Mouse (Mus musculus): Measurements from ENCODE around the gene Gm17087. TPM values are rescaled to one million over a fixed set of nuclear protein-coding genes. Genes with fewer than 3 reads are reported as not detected.
A peak's percentile ranks its signal among the peaks of the same experiment; 100 is the strongest.

Gm17087 gene
- polyA plus RNA-seq, 1 experiment = not detected

DNA sequence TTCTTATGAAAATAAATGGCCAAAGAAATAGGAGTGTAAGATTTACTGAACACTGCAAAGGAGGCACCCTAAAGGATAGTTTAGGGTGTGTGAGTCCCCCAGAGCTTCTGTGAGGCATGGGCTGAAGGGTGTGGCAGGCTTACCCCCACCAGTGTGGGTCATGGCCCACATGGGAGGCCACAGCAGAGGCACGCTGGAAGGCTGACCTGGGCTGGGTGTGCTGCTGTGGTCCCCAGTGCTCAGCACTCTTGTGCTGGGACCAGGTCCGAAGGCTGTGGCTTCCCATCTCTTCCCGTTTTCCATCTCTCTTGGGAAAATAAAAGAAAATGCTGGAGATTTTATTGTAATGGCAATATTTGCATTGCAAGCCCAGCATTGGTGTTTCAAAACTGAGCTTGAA is 15.1 kb downstream of the Gm17087 start:
- H3K4me3 ChIP-seq (ENCODE audit: control insufficient read depth, insufficient read depth, low read length) = no peak overlapping the region
- TF ChIP-seq CTCF (IDR thresholded peaks at IDR 0.05; ENCODE audit: borderline replicate concordance, control insufficient read depth, extremely low read depth, insufficient read depth, low read length, poor library complexity) = no peak
- TF ChIP-seq POLR2A (IDR thresholded peaks at IDR 0.05; ENCODE audit: control insufficient read depth, extremely low read depth, insufficient read depth, low read length, poor library complexity) = no peak
- no peaks in the 10 kb centered on the region for H3K27me3 ChIP-seq (ENCODE audit: control insufficient read depth, insufficient read depth, low read length)
- WGBS = 79% methylated on average over 3 of the region's 3 CpGs
- peaks cover 10% of the 10 kb centered on the region for H3K4me1 ChIP-seq (replicated peaks; ENCODE audit: control insufficient read depth, insufficient read depth, low read length)
- no peak for DNase-seq
- H3K27ac ChIP-seq (ENCODE audit: control insufficient read depth, insufficient read depth, low read length) = no peak overlapping the region
- no peaks in the 10 kb centered on the region for H3K36me3 ChIP-seq (ENCODE audit: control insufficient read depth, insufficient read depth, low read length)

DNA sequence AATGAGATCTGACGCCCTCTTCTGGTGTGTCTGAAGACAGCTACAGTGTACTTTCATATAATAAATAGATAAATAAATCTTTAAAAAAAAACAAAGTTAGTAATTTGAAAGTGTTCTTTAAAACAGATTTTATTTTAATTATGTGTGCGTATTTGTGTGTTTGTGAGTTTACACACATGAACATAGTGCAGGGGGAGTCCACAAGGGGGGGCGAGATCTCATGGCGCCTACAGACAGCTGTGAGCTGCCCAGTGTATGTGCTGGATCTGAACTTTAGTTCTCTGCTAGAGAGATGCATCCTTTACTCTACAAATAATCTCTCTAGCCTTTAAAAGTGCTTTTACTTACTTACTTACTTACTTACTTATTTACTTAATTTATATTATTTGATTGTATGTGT is 18.0 kb downstream of the Gm17087 start:
- Histone ChIP-seq H3K4me1 (replicated peaks; ENCODE audit: control insufficient read depth, insufficient read depth, low read length) (peaks cover 10% of the 10 kb centered on the region), H3K36me3 (ENCODE audit: control insufficient read depth, insufficient read depth, low read length) (no peaks in the 10 kb centered on the region), H3K27ac (ENCODE audit: control insufficient read depth, insufficient read depth, low read length) (no peak overlapping the region), H3K4me3 (ENCODE audit: control insufficient read depth, insufficient read depth, low read length) (no peak overlapping the region), H3K27me3 (ENCODE audit: control insufficient read depth, insufficient read depth, low read length) (no peaks in the 10 kb centered on the region)
- peak; percentile 22 for DNase-seq
- no peak for TF ChIP-seq CTCF (IDR thresholded peaks at IDR 0.05; ENCODE audit: borderline replicate concordance, control insufficient read depth, extremely low read depth, insufficient read depth, low read length, poor library complexity)
- WGBS = 88% methylated on average over 4 of the region's 4 CpGs

DNA sequence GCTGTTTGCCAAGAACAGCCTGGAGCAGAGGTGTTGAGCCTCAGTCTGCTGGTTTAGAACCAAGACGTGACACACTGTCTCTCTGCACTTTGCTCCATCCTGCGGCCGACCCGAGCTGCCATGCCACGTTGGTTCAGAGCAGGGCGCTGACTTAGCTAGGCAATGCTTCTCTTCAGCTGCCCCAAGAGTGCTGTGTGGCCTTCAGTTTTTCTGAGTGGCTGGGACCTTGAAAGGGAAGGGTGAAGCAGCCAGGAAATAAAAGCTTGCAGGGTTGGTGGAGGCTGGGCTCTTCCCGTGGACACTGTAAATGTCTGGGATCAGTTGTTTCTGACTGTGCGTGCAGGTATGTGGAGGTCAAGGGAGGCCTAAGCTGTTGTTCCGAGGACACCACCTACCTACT is 20.4 kb downstream of the Gm17087 start:
- TF ChIP-seq CTCF (IDR thresholded peaks at IDR 0.05; ENCODE audit: borderline replicate concordance, control insufficient read depth, extremely low read depth, insufficient read depth, low read length, poor library complexity) = no peak
- no peak for TF ChIP-seq POLR2A (IDR thresholded peaks at IDR 0.05; ENCODE audit: control insufficient read depth, extremely low read depth, insufficient read depth, low read length, poor library complexity)
- DNase-seq = no peak
- H3K36me3 ChIP-seq (ENCODE audit: control insufficient read depth, insufficient read depth, low read length) = no peaks in the 10 kb centered on the region
- peaks cover 8% of the 10 kb centered on the region for H3K4me1 ChIP-seq (replicated peaks; ENCODE audit: control insufficient read depth, insufficient read depth, low read length)
- H3K27ac ChIP-seq (ENCODE audit: control insufficient read depth, insufficient read depth, low read length) = no peak overlapping the region
- 86% methylated on average over 9 of the region's 9 CpGs for WGBS
- H3K4me3 ChIP-seq (ENCODE audit: control insufficient read depth, insufficient read depth, low read length) = no peak overlapping the region
- no peaks in the 10 kb centered on the region for H3K27me3 ChIP-seq (ENCODE audit: control insufficient read depth, insufficient read depth, low read length)

DNA sequence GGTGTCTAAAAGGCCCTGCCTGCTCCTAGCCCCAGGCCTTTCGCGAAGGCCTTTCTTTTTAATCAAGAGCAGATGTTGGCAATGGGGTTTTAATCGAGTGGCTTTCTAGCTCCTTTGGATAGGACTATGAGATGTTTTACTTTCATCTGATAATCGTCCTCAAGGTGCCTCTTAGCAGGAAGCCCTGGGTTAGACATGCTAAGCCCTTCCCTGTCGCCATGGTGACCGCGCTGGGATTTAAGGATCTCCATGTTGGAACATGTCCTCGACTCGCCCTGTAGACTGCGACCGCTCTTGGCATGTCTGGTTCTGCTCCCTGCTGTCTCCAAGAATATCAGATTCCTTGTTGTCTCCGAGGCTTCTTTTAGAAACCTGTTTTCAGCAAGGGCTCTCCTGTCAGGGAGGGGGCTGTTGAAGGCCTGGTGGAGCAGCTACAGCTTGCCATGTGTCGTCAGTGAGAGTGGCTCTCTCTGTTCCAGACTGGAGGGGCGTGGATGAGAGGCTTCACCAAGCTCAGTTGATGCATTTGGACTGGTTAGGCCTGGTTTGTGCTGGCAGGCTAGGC is 24.7 kb downstream of the Gm17087 start:
- TF ChIP-seq POLR2A (IDR thresholded peaks at IDR 0.05; ENCODE audit: control insufficient read depth, extremely low read depth, insufficient read depth, low read length, poor library complexity) (no peak), CTCF (IDR thresholded peaks at IDR 0.05; ENCODE audit: borderline replicate concordance, control insufficient read depth, extremely low read depth, insufficient read depth, low read length, poor library complexity) (no peak)
- Histone ChIP-seq H3K27ac (ENCODE audit: control insufficient read depth, insufficient read depth, low read length) (no peak overlapping the region), H3K4me1 (replicated peaks; ENCODE audit: control insufficient read depth, insufficient read depth, low read length) (peaks cover 5% of the 10 kb centered on the region), H3K4me3 (ENCODE audit: control insufficient read depth, insufficient read depth, low read length) (no peak overlapping the region), H3K27me3 (ENCODE audit: control insufficient read depth, insufficient read depth, low read length) (no peaks in the 10 kb centered on the region), H3K36me3 (ENCODE audit: control insufficient read depth, insufficient read depth, low read length) (no peaks in the 10 kb centered on the region)
- 90% methylated on average over 14 of the region's 14 CpGs for WGBS
- no peak for DNase-seq

DNA sequence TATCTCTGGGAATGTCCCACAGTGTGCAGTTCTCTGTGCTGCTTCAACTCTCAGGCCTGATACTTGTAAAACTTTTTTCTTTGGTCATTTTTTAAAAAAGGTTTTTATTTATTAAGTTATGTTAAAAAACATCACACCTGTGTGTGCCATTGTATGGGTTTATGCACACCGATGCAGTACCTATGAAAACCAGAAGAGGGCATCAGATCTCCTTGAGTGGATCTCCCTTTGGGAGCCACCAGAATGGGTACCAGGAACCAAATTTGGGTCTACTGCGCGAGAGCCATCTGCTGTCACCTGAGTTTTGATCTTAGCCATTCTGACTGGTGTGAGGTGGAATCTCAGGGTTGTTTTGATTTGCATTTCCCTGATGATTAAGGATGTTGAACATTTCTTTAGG is 28.6 kb downstream of the Gm17087 start:
- Histone ChIP-seq H3K27ac (ENCODE audit: control insufficient read depth, insufficient read depth, low read length) (no peak overlapping the region), H3K4me3 (ENCODE audit: control insufficient read depth, insufficient read depth, low read length) (no peak overlapping the region), H3K4me1 (replicated peaks; ENCODE audit: control insufficient read depth, insufficient read depth, low read length) (no peaks in the 10 kb centered on the region), H3K36me3 (ENCODE audit: control insufficient read depth, insufficient read depth, low read length) (no peaks in the 10 kb centered on the region), H3K27me3 (ENCODE audit: control insufficient read depth, insufficient read depth, low read length) (no peaks in the 10 kb centered on the region)
- TF ChIP-seq POLR2A (IDR thresholded peaks at IDR 0.05; ENCODE audit: control insufficient read depth, extremely low read depth, insufficient read depth, low read length, poor library complexity) (no peak), CTCF (IDR thresholded peaks at IDR 0.05; ENCODE audit: borderline replicate concordance, control insufficient read depth, extremely low read depth, insufficient read depth, low read length, poor library complexity) (no peak)
- peak; percentile 58 for DNase-seq
- WGBS = 78% methylated on average over 3 of the region's 3 CpGs

DNA sequence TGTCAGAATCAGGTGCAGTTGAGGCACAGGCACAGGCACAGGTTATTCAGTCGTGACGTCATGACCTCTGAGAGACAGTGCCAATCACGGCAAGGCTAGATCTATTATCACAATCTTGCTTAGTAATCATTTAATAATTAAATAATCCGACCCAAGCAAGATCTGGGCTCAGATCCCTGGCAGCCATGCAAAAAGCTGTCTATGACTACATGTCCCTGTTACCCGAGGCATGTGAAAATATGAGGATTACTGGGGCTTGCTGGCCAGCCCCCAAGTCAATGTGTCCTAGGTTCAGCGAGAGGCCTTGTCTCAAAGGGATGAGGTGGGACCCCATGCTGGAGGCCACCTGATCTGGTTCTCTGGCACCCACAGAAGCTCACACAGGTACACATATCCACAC is 30.2 kb downstream of the Gm17087 start:
- no peak overlapping the region for H3K4me3 ChIP-seq (ENCODE audit: control insufficient read depth, insufficient read depth, low read length)
- DNase-seq = no peak
- H3K27me3 ChIP-seq (ENCODE audit: control insufficient read depth, insufficient read depth, low read length) = no peaks in the 10 kb centered on the region
- no peaks in the 10 kb centered on the region for H3K4me1 ChIP-seq (replicated peaks; ENCODE audit: control insufficient read depth, insufficient read depth, low read length)
- no peak overlapping the region for H3K27ac ChIP-seq (ENCODE audit: control insufficient read depth, insufficient read depth, low read length)
- no peaks in the 10 kb centered on the region for H3K36me3 ChIP-seq (ENCODE audit: control insufficient read depth, insufficient read depth, low read length)
- TF ChIP-seq CTCF (IDR thresholded peaks at IDR 0.05; ENCODE audit: borderline replicate concordance, control insufficient read depth, extremely low read depth, insufficient read depth, low read length, poor library complexity) = no peak
- TF ChIP-seq POLR2A (IDR thresholded peaks at IDR 0.05; ENCODE audit: control insufficient read depth, extremely low read depth, insufficient read depth, low read length, poor library complexity) = no peak
- 87% methylated on average over 6 of the region's 6 CpGs for whole genome bisulfite sequencing

DNA sequence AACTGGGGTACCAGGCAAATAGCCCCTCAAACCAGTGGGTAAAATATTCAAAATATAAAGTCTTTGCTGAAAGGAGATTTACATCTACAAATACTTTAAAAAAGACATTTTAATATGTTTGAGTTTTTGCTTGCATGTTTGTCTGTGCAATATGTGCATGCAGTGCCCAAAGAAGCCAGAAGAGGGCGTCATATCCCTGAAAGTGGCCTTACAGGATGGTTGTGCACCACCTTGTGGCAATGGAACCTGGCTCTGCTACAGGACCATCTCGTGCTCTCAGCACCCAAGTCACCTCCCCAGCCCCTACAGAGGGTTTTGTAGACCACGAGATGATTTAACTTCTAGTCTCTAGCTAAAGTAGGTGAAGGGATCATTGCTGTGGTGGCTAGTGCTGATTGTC is 32.9 kb downstream of the Gm17087 start:
- no peak overlapping the region for H3K27ac ChIP-seq (ENCODE audit: control insufficient read depth, insufficient read depth, low read length)
- H3K4me3 ChIP-seq (ENCODE audit: control insufficient read depth, insufficient read depth, low read length) = no peak overlapping the region
- H3K36me3 ChIP-seq (ENCODE audit: control insufficient read depth, insufficient read depth, low read length) = no peaks in the 10 kb centered on the region
- TF ChIP-seq POLR2A (IDR thresholded peaks at IDR 0.05; ENCODE audit: control insufficient read depth, extremely low read depth, insufficient read depth, low read length, poor library complexity) (no peak), CTCF (IDR thresholded peaks at IDR 0.05; ENCODE audit: borderline replicate concordance, control insufficient read depth, extremely low read depth, insufficient read depth, low read length, poor library complexity) (peak; percentile 31; the same call in 1 of the 2 replicates)
- DNase-seq = peak; percentile 28
- WGBS = 50% methylated on average over 3 of the region's 3 CpGs
- H3K27me3 ChIP-seq (ENCODE audit: control insufficient read depth, insufficient read depth, low read length) = no peaks in the 10 kb centered on the region
- H3K4me1 ChIP-seq (replicated peaks; ENCODE audit: control insufficient read depth, insufficient read depth, low read length) = no peaks in the 10 kb centered on the region
